Mouse (Mus musculus): ENCODE measurements at regions not wholly inside any gene's neighbourhood (a gene's known extent, or its start where the extent isn't known, plus 50 kb on each side); places are given as distances from the start of the nearest gene placed in this dataset.

DNA sequence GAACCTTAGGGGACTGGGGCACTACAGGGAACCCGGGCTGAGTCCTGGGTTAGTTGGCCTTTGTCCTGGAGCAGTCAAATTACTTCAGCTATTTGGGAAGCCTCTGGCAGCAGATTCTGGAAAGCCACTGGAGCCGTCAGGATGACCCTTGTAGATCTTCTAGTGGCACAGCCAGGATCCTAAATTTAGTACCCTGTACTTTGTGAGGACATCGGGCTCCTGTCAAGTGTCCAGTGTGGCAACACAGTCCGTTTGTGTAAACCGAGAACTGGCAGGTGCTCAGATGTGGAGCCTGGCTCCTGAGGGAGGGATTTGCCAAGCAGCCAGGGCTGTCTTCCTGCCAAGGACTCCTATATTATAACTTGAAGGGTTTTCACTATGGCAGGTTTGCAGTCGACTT lies 76.8 kb upstream of the Pced1b start:
- H3K4me2 ChIP-seq: no peak overlapping the region
- no peak overlapping the region for H3K4me3 ChIP-seq (ENCODE audit: low read depth, low read length)
- H3K36me3 ChIP-seq (ENCODE audit: control insufficient read depth, insufficient read depth, low read length): no peaks in the 10 kb centered on the region
- peaks cover 9% of the 10 kb centered on the region for H3K4me1 ChIP-seq (ENCODE audit: control insufficient read depth, insufficient read depth, low read length)
- ATAC-seq (replicated peaks; ENCODE audit: insufficient number of reproducible peaks, low FRiP score, low TSS enrichment): no peak
- no peaks in the 10 kb centered on the region for H3K27me3 ChIP-seq (ENCODE audit: control insufficient read depth, insufficient read depth, low read length)
- no peak overlapping the region for H3K27ac ChIP-seq (ENCODE audit: low read depth, low read length)
- 54% methylated on average over 6 of the region's 6 CpGs for WGBS (ENCODE audit: insufficient replicate concordance)
- 0 out of 2 replicates have a peak overlapping the region, but pooled peaks have one; percentile 10 for H3K9ac ChIP-seq (ENCODE audit: low read depth, low read length)
- H3K9me3 ChIP-seq (replicated peaks; ENCODE audit: control insufficient read depth, low read length): no peaks in the 10 kb centered on the region

DNA sequence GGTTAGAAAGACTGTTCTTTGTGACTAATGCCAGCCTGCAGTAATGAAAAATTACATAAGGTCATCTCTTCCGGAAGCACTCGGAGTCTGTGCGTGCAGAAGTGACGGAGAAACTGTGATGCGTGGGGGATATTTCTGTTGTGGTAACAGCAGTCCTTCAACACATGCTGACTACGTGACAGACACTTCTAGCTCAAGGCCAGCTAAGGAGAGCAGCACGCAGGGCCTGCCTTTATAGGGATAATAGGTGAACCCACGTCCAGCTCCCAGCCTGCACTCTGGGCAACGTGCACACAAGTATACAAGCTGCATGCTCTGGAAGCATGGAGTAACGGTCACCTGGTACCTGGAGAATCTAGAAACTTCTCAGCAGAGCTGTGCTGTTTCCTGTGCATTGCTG lies 77.5 kb upstream of the Pced1b start:
- no peak overlapping the region for H3K4me2 ChIP-seq
- H3K27ac ChIP-seq (ENCODE audit: low read depth, low read length): no peak overlapping the region
- H3K9me3 ChIP-seq (replicated peaks; ENCODE audit: control insufficient read depth, low read length): no peaks in the 10 kb centered on the region
- 0 out of 2 replicates have a peak overlapping the region, but pooled peaks have one; percentile 10 for H3K9ac ChIP-seq (ENCODE audit: low read depth, low read length)
- WGBS (ENCODE audit: insufficient replicate concordance): 67% methylated on average over 10 of the region's 10 CpGs
- ATAC-seq (replicated peaks; ENCODE audit: insufficient number of reproducible peaks, low FRiP score, low TSS enrichment): no peak
- peaks cover 7% of the 10 kb centered on the region for H3K4me1 ChIP-seq (ENCODE audit: control insufficient read depth, insufficient read depth, low read length)
- no peaks in the 10 kb centered on the region for H3K27me3 ChIP-seq (ENCODE audit: control insufficient read depth, insufficient read depth, low read length)
- H3K36me3 ChIP-seq (ENCODE audit: control insufficient read depth, insufficient read depth, low read length): no peaks in the 10 kb centered on the region
- H3K4me3 ChIP-seq (ENCODE audit: low read depth, low read length): no peak overlapping the region

DNA sequence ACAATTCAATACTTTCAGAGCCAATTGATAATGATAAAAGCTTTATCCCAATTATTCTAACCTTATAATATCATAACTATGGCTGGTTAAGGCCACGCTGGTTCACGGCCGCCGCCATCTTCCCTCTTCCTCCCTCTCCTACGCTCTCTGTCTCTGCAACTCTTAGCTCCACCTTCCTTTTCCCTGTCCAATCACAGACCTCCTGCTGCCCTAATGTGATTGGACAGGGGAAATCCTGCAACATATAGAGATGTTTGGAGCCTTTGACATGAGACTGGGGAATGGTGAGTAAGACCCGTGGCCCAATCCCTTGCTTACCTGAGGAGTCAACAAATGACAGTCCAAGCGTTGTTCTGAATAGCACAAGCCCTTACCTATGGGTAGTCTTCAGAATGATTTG lies 79.8 kb upstream of the Pced1b start:
- Histone ChIP-seq H3K9ac (ENCODE audit: low read depth, low read length) (no peak overlapping the region), H3K4me2 (no peak overlapping the region), H3K4me1 (ENCODE audit: control insufficient read depth, insufficient read depth, low read length) (peaks cover 4% of the 10 kb centered on the region), H3K9me3 (replicated peaks; ENCODE audit: control insufficient read depth, low read length) (no peaks in the 10 kb centered on the region), H3K36me3 (ENCODE audit: control insufficient read depth, insufficient read depth, low read length) (no peaks in the 10 kb centered on the region), H3K27me3 (ENCODE audit: control insufficient read depth, insufficient read depth, low read length) (no peaks in the 10 kb centered on the region), H3K4me3 (ENCODE audit: low read depth, low read length) (no peak overlapping the region), H3K27ac (ENCODE audit: low read depth, low read length) (no peak overlapping the region)
- 94% methylated on average over 7 of the region's 7 CpGs for WGBS (ENCODE audit: insufficient replicate concordance)
- ATAC-seq (replicated peaks; ENCODE audit: insufficient number of reproducible peaks, low FRiP score, low TSS enrichment): no peak

DNA sequence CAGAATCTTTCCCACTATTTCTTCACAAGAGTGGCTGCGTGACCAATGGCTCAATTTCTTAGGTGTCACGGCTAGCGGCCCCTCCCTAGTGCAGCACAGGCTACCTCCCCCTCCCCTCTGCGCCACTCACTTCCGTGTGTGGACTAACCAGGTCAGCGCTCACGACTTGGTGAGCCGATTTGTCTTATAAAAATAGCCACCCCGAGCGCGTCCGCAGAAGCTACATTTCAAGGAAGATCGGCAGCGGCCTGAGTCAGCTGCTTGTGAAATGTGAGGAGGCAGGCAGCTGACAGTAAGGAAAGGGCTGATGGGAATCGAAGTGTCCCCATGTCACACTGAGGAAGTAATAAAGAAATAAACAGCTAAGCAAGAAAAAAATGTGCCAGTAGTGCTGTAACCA lies 82.3 kb upstream of the Pced1b start:
- H3K27ac ChIP-seq (ENCODE audit: low read depth, low read length): no peak overlapping the region
- no peaks in the 10 kb centered on the region for H3K36me3 ChIP-seq (ENCODE audit: control insufficient read depth, insufficient read depth, low read length)
- WGBS (ENCODE audit: insufficient replicate concordance): 77% methylated on average over 15 of the region's 15 CpGs
- H3K9ac ChIP-seq (ENCODE audit: low read depth, low read length): no peak overlapping the region
- H3K4me3 ChIP-seq (ENCODE audit: low read depth, low read length): no peak overlapping the region
- H3K4me2 ChIP-seq: no peak overlapping the region
- H3K27me3 ChIP-seq (ENCODE audit: control insufficient read depth, insufficient read depth, low read length): no peaks in the 10 kb centered on the region
- no peak for ATAC-seq (replicated peaks; ENCODE audit: insufficient number of reproducible peaks, low FRiP score, low TSS enrichment)
- H3K9me3 ChIP-seq (replicated peaks; ENCODE audit: control insufficient read depth, low read length): no peaks in the 10 kb centered on the region
- peaks cover under 1% of the 10 kb centered on the region for H3K4me1 ChIP-seq (ENCODE audit: control insufficient read depth, insufficient read depth, low read length)

DNA sequence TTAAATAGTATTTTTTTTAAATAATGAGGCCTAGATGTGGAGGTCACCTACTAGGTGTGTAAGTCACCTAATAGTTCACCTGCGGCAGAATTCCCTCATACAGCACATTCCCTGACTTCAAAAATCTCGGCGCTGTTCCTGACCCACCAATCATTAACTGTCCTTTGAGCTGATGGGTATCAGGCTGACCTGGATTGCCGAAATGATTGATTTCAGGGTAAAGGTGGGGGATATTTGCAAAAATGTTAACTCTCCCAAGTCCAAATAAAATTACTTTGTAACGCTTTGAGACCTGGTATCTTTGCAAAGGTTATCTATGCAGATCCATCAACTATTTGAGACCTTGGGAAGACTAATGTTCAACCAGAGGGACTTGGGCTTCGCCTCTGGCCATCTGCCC lies 82.9 kb upstream of the Pced1b start:
- no peak for ATAC-seq (replicated peaks; ENCODE audit: insufficient number of reproducible peaks, low FRiP score, low TSS enrichment)

DNA sequence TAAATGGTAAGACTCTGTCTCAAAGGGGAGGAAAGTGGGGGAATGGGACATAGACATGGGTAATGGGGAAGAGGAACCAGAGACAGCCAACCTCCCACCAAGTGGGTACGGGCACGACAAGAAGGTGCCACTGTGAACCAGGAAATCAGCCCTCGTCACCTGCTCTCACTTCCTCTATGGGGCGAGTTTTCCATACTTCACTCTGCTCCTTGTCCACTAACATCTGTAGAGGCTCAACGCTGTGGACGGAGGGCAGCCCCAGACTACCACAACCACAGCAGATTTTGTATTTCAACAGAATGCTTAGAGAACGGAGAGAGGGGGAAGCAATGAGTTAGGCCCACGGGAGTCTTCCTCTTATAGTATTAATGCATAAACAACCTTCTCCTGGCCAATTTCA lies 83.8 kb upstream of the Pced1b start:
- no peaks in the 10 kb centered on the region for H3K9me3 ChIP-seq (replicated peaks; ENCODE audit: control insufficient read depth, low read length)
- H3K36me3 ChIP-seq (ENCODE audit: control insufficient read depth, insufficient read depth, low read length): no peaks in the 10 kb centered on the region
- no peak for ATAC-seq (replicated peaks; ENCODE audit: insufficient number of reproducible peaks, low FRiP score, low TSS enrichment)
- H3K27me3 ChIP-seq (ENCODE audit: control insufficient read depth, insufficient read depth, low read length): no peaks in the 10 kb centered on the region
- WGBS (ENCODE audit: insufficient replicate concordance): 84% methylated on average over 8 of the region's 8 CpGs
- no peak overlapping the region for H3K27ac ChIP-seq (ENCODE audit: low read depth, low read length)
- H3K4me2 ChIP-seq: no peak overlapping the region
- no peak overlapping the region for H3K4me3 ChIP-seq (ENCODE audit: low read depth, low read length)
- no peaks in the 10 kb centered on the region for H3K4me1 ChIP-seq (ENCODE audit: control insufficient read depth, insufficient read depth, low read length)
- H3K9ac ChIP-seq (ENCODE audit: low read depth, low read length): no peak overlapping the region

More for the DNA sequence above, 82.9 kb upstream of the Pced1b start:
- no peaks in the 10 kb centered on the region for H3K9me3 ChIP-seq (replicated peaks; ENCODE audit: control insufficient read depth, low read length)
- no peak overlapping the region for H3K9ac ChIP-seq (ENCODE audit: low read depth, low read length)
- WGBS (ENCODE audit: insufficient replicate concordance): 78% methylated on average over 6 of the region's 6 CpGs
- H3K4me3 ChIP-seq (ENCODE audit: low read depth, low read length): no peak overlapping the region
- H3K4me2 ChIP-seq: no peak overlapping the region
- H3K27ac ChIP-seq (ENCODE audit: low read depth, low read length): no peak overlapping the region
- H3K4me1 ChIP-seq (ENCODE audit: control insufficient read depth, insufficient read depth, low read length): no peaks in the 10 kb centered on the region
- H3K27me3 ChIP-seq (ENCODE audit: control insufficient read depth, insufficient read depth, low read length): no peaks in the 10 kb centered on the region
- H3K36me3 ChIP-seq (ENCODE audit: control insufficient read depth, insufficient read depth, low read length): no peaks in the 10 kb centered on the region

DNA sequence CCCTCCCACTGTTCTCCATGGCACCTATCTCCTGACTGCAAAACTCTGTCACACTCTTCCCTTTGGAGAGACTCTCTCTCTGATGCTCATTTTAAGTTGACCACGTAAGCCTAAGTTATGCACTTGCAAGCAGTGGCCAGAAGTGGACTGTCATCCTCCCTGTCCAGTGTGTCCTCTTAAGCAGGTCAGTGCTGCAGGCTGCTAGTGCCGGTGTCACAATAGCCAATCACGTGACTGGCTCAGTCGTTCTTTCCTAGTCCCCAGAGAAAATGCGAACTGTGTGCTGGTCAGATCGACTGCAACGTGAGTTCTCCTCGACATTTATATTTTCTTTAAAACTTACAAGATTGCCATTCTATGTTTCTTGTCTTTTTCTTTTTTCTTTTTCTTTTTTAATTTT lies 84.6 kb upstream of the Pced1b start:
- no peak overlapping the region for H3K9ac ChIP-seq (ENCODE audit: low read depth, low read length)
- no peaks in the 10 kb centered on the region for H3K9me3 ChIP-seq (replicated peaks; ENCODE audit: control insufficient read depth, low read length)
- 86% methylated on average over 8 of the region's 8 CpGs for WGBS (ENCODE audit: insufficient replicate concordance)
- H3K4me2 ChIP-seq: no peak overlapping the region
- no peak overlapping the region for H3K4me3 ChIP-seq (ENCODE audit: low read depth, low read length)
- H3K4me1 ChIP-seq (ENCODE audit: control insufficient read depth, insufficient read depth, low read length): no peaks in the 10 kb centered on the region
- H3K36me3 ChIP-seq (ENCODE audit: control insufficient read depth, insufficient read depth, low read length): no peaks in the 10 kb centered on the region
- no peak overlapping the region for H3K27ac ChIP-seq (ENCODE audit: low read depth, low read length)
- no peak for ATAC-seq (replicated peaks; ENCODE audit: insufficient number of reproducible peaks, low FRiP score, low TSS enrichment)
- H3K27me3 ChIP-seq (ENCODE audit: control insufficient read depth, insufficient read depth, low read length): no peaks in the 10 kb centered on the region

DNA sequence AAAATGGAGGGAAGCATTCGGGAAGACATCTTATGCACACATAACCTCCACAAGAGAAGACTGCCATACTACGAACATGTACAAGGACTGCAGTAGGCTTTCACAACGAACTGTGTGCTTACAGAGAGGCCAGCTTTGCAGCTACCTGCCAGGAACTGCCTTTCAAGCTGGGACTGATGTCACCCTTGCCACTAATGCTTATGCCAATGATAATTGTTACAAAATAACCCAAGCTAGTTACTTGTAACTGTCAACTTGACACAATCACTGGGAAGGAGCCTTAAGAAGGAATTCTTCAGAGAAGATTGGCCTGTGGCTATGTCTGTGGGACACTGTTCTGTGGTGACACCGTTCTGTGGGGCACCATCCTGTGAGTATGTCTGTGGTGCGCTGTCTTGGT lies 85.4 kb upstream of the Pced1b start:
- Histone ChIP-seq H3K4me1 (ENCODE audit: control insufficient read depth, insufficient read depth, low read length) (no peaks in the 10 kb centered on the region), H3K27ac (ENCODE audit: low read depth, low read length) (no peak overlapping the region), H3K36me3 (ENCODE audit: control insufficient read depth, insufficient read depth, low read length) (no peaks in the 10 kb centered on the region), H3K9me3 (replicated peaks; ENCODE audit: control insufficient read depth, low read length) (no peaks in the 10 kb centered on the region), H3K27me3 (ENCODE audit: control insufficient read depth, insufficient read depth, low read length) (no peaks in the 10 kb centered on the region), H3K9ac (ENCODE audit: low read depth, low read length) (no peak overlapping the region), H3K4me3 (ENCODE audit: low read depth, low read length) (no peak overlapping the region), H3K4me2 (no peak overlapping the region)
- no peak for ATAC-seq (replicated peaks; ENCODE audit: insufficient number of reproducible peaks, low FRiP score, low TSS enrichment)
- 79% methylated on average over 5 of the region's 5 CpGs for WGBS (ENCODE audit: insufficient replicate concordance)

DNA sequence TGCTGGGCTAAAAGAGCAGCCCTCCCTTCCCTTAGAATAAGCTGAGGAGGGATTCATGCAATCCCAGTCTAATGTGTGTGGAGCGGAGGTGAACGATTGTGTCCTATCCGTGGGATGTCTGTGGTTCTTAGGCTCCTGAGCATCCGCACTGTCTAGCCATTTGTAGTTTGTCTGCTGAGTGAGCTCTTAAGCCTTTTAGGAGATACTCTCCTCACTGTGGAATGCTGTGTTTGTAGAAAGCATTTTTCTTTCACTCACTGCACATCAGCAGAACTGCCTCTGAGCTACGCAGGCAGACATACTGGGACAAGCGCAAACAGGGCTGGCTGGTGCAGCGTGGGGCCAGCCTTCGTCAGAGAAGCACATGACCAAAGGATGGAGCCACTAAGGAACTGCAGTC lies 94.6 kb upstream of the Pced1b start:
- H3K27ac ChIP-seq (ENCODE audit: low read depth, low read length): no peak overlapping the region
- WGBS (ENCODE audit: insufficient replicate concordance): 55% methylated on average over 8 of the region's 8 CpGs

More for the DNA sequence above, 94.6 kb upstream of the Pced1b start:
- H3K4me2 ChIP-seq: no peak overlapping the region
- H3K9ac ChIP-seq (ENCODE audit: low read depth, low read length): no peak overlapping the region
- no peaks in the 10 kb centered on the region for H3K9me3 ChIP-seq (replicated peaks; ENCODE audit: control insufficient read depth, low read length)
- no peak overlapping the region for H3K4me3 ChIP-seq (ENCODE audit: low read depth, low read length)
- H3K4me1 ChIP-seq (ENCODE audit: control insufficient read depth, insufficient read depth, low read length): no peaks in the 10 kb centered on the region
- H3K36me3 ChIP-seq (ENCODE audit: control insufficient read depth, insufficient read depth, low read length): no peaks in the 10 kb centered on the region
- no peak for ATAC-seq (replicated peaks; ENCODE audit: insufficient number of reproducible peaks, low FRiP score, low TSS enrichment)
- H3K27me3 ChIP-seq (ENCODE audit: control insufficient read depth, insufficient read depth, low read length): no peaks in the 10 kb centered on the region

Data from heart, embryonic 11.5 days (tissue).